Mouse (Mus musculus): ENCODE results near the gene Slc22a18.

The Slc22a18 gene

GRCm38 (mm10) chr7:143463865-143464415 lies 9.6 kb upstream of the Slc22a18 start:
- peak; percentile 42 to 52 for DNase-seq (ENCODE audit: low spot score in 2 of 2)

GRCm38 (mm10) chr7:143464811-143465560 lies 8.6 kb upstream of the Slc22a18 start:
- DNase-seq (ENCODE audit: low spot score in 2 of 2): no peak

- DNase-seq (ENCODE audit: low spot score in 2 of 2): peak; percentile 39 to 43
Measured at GRCm38 (mm10) chr7:143466099-143466677, 7.3 kb upstream of the Slc22a18 start.

- DNase-seq (ENCODE audit: low spot score in 2 of 2): no peak
Measured at GRCm38 (mm10) chr7:143467714-143468113, 5.8 kb upstream of the Slc22a18 start.

- DNase-seq (ENCODE audit: low spot score in 2 of 2): peak in 1 of 2 experiments; percentile 27
Measured at GRCm38 (mm10) chr7:143469946-143470345, 3.6 kb upstream of the Slc22a18 start.

- no peak for DNase-seq (ENCODE audit: low spot score in 2 of 2)
Measured at GRCm38 (mm10) chr7:143474811-143475210, 1.3 kb downstream of the Slc22a18 start.

GRCm38 (mm10) chr7:143475876-143476275 lies 2.3 kb downstream of the Slc22a18 start:
- DNase-seq (ENCODE audit: low spot score in 2 of 2): no peak

- DNase-seq (ENCODE audit: low spot score in 2 of 2): no peak
Measured at GRCm38 (mm10) chr7:143476702-143477335, 3.3 kb downstream of the Slc22a18 start.

GRCm38 (mm10) chr7:143477800-143478199 lies 4.3 kb downstream of the Slc22a18 start:
- no peak for DNase-seq (ENCODE audit: low spot score in 2 of 2)

- peak in 1 of 2 experiments; percentile 21 for DNase-seq (ENCODE audit: low spot score in 2 of 2)
Measured at GRCm38 (mm10) chr7:143480498-143480897, 7.0 kb downstream of the Slc22a18 start.

- DNase-seq (ENCODE audit: low spot score in 2 of 2): no peak
Measured at GRCm38 (mm10) chr7:143481806-143482387, 8.4 kb downstream of the Slc22a18 start.

- no peak for DNase-seq (ENCODE audit: low spot score in 2 of 2)
Measured at GRCm38 (mm10) chr7:143482541-143482940, 9.0 kb downstream of the Slc22a18 start.

- DNase-seq (ENCODE audit: low spot score in 2 of 2): no peak
Measured at GRCm38 (mm10) chr7:143489735-143490134, 16.2 kb downstream of the Slc22a18 start.

- no peak for DNase-seq (ENCODE audit: low spot score in 2 of 2)
Measured at GRCm38 (mm10) chr7:143493616-143494126, 20.1 kb downstream of the Slc22a18 start.

GRCm38 (mm10) chr7:143495104-143495961 lies 21.8 kb downstream of the Slc22a18 start:
- DNase-seq (ENCODE audit: low spot score in 2 of 2): no peak

GRCm38 (mm10) chr7:143498584-143498983 lies 25.0 kb downstream of the Slc22a18 start:
- DNase-seq (ENCODE audit: low spot score in 2 of 2): no peak

GRCm38 (mm10) chr7:143500912-143501311 lies 27.4 kb downstream of the Slc22a18 start:
- no peak for DNase-seq (ENCODE audit: low spot score in 2 of 2)

GRCm38 (mm10) chr7:143501643-143502417 lies 28.3 kb downstream of the Slc22a18 start:
- DNase-seq (ENCODE audit: low spot score in 2 of 2): no peak

- no peak for DNase-seq (ENCODE audit: low spot score in 2 of 2)
Measured at GRCm38 (mm10) chr7:143502418-143503200, 29.1 kb downstream of the Slc22a18 start, which contains the start of gene Phlda2. TSS of gene Phlda2 (minus strand) at chr7:143503150.

Data from spleen, postnatal 36 days (tissue).